Mouse (Mus musculus) kidney, adult 2 months (tissue): ENCODE data around the gene Idi1.

Experiments
- CTCF ChIP-seq: fragments of 200-500 bp; conservative IDR thresholded peaks from 2 replicates; pipeline ENCODE4 v1.5.1; 2011; ENCODE audit warnings: low read depth, mild to moderate bottlenecking, control low read depth, low read length, moderate library complexity, mixed read lengths; ENCODE audit not compliant: insufficient read depth, insufficient read length
- POLR2A ChIP-seq: fragments of 200-500 bp; IDR thresholded peaks from one replicate; pipeline ENCODE4 v1.6.1; 2011; ENCODE audit warnings: low read depth, low read length, control low read depth

DNA sequence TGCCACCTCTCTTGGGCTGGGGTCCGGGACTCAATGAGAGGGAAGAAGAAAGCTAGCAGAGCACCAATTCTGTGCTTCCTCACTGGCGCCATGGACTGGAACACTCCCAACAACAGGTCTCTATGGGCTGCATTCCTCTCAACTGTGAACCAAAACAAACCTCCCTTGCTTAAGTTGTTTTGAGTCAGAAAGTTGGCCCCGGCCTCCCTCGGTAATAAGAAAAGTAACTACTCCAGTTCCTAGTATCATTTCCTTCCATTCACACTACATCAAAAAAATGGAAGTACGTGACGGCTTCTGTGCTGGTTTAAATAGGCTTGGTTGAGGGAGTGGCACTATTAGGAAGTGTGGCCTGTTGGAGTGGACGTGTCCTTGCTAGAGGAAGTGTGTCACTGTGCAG lies 18.7 kb upstream of the Idi1 start:
- TF ChIP-seq POLR2A (no peak), CTCF (no peak)
